Mouse (Mus musculus): ENCODE results near the gene Crtc1. TPM values are rescaled to one million over a fixed set of nuclear protein-coding genes. Genes with fewer than 3 reads are reported as not detected.
A peak's percentile ranks its signal among the peaks of the same experiment; 100 is the strongest.

Gene Crtc1
- polyA plus RNA-seq, 1 experiment from 2014 or later, result 3.9 TPM

GRCm38 (mm10) chr8:70419879-70420643, 19.3 kb downstream of the Crtc1 start:
- H3K27ac ChIP-seq, result peak overlapping the region; percentile 84
- no peaks in the 10 kb centered on the region for H3K36me3 ChIP-seq
- ATAC-seq (ENCODE audit: low read depth), result peak; percentile 47
- no peaks in the 10 kb centered on the region for H3K27me3 ChIP-seq
- H3K4me2 ChIP-seq, result peak overlapping the region; percentile 20; the same call in 1 of the 2 replicates
- WGBS (ENCODE audit: insufficient replicate concordance), result 36% methylated on average over 11 of the region's 11 CpGs
- peaks cover 93% of the 10 kb centered on the region for H3K4me1 ChIP-seq (replicated peaks)
- DNase-seq, result peak; percentile 33
- H3K4me3 ChIP-seq (replicated peaks), result no peak overlapping the region
- H3K9me3 ChIP-seq (replicated peaks), result no peaks in the 10 kb centered on the region
- peak overlapping the region; percentile 50 for H3K9ac ChIP-seq

- Histone ChIP-seq H3K4me2 (no peak overlapping the region), H3K9me3 (replicated peaks) (no peaks in the 10 kb centered on the region), H3K4me1 (replicated peaks) (peaks cover 93% of the 10 kb centered on the region), H3K4me3 (replicated peaks) (no peak overlapping the region), H3K27ac (no peak overlapping the region), H3K9ac (no peak overlapping the region), H3K36me3 (no peaks in the 10 kb centered on the region), H3K27me3 (no peaks in the 10 kb centered on the region)
- 79% methylated on average over 14 of the region's 14 CpGs for WGBS (ENCODE audit: insufficient replicate concordance)
- ATAC-seq (ENCODE audit: low read depth), result no peak
- DNase-seq, result no peak
Observed at GRCm38 (mm10) chr8:70418954-70419353, 20.4 kb downstream of the Crtc1 start.

- Histone ChIP-seq H3K27ac (peak overlapping the region; percentile 91; the same call in 1 of the 2 replicates), H3K4me1 (replicated peaks) (peaks cover 96% of the 10 kb centered on the region), H3K27me3 (no peaks in the 10 kb centered on the region), H3K9me3 (replicated peaks) (no peaks in the 10 kb centered on the region), H3K36me3 (no peaks in the 10 kb centered on the region; the same call in 1 of the 2 replicates), H3K4me2 (no peak overlapping the region), H3K4me3 (replicated peaks) (no peak overlapping the region), H3K9ac (peak overlapping the region; percentile 6; the same call in 1 of the 2 replicates)
- ATAC-seq (ENCODE audit: low read depth) (no peak), DNase-seq (no peak)
- WGBS (ENCODE audit: insufficient replicate concordance), result 59% methylated on average over 10 of the region's 10 CpGs
Observed at GRCm38 (mm10) chr8:70417914-70418313, 21.5 kb downstream of the Crtc1 start.

- ATAC-seq (ENCODE audit: low read depth) (peak; percentile 9; the same call in 1 of the 2 replicates), DNase-seq (no peak)
- no peaks in the 10 kb centered on the region for H3K9me3 ChIP-seq (replicated peaks)
- peak overlapping the region; percentile 17; the same call in 1 of the 2 replicates for H3K4me2 ChIP-seq
- WGBS (ENCODE audit: insufficient replicate concordance), result 50% methylated on average over 6 of the region's 6 CpGs
- no peak overlapping the region for H3K4me3 ChIP-seq (replicated peaks)
- H3K27ac ChIP-seq, result peak overlapping the region; percentile 91
- no peaks in the 10 kb centered on the region for H3K27me3 ChIP-seq
- peak overlapping the region; percentile 4; the same call in 1 of the 2 replicates for H3K9ac ChIP-seq
- no peaks in the 10 kb centered on the region; the same call in 1 of the 2 replicates for H3K36me3 ChIP-seq
- H3K4me1 ChIP-seq (replicated peaks), result peaks cover 96% of the 10 kb centered on the region
Observed at GRCm38 (mm10) chr8:70416941-70417340, 22.4 kb downstream of the Crtc1 start.

GRCm38 (mm10) chr8:70415540-70416451, 23.6 kb downstream of the Crtc1 start:
- Histone ChIP-seq H3K4me2 (peak overlapping the region; percentile 55; the same call in 1 of the 2 replicates), H3K9ac (peak overlapping the region; percentile 46), H3K27ac (peak overlapping the region; percentile 91), H3K27me3 (no peaks in the 10 kb centered on the region), H3K9me3 (replicated peaks) (no peaks in the 10 kb centered on the region), H3K4me3 (replicated peaks) (no peak overlapping the region), H3K36me3 (no peaks in the 10 kb centered on the region; the same call in 1 of the 2 replicates), H3K4me1 (replicated peaks) (peaks cover 96% of the 10 kb centered on the region)
- no peak for ATAC-seq (ENCODE audit: low read depth)
- no peak for DNase-seq
- WGBS (ENCODE audit: insufficient replicate concordance), result 69% methylated on average over 8 of the region's 8 CpGs

- H3K9me3 ChIP-seq (replicated peaks), result no peaks in the 10 kb centered on the region
- peak; percentile 61 for DNase-seq
- peaks cover 86% of the 10 kb centered on the region for H3K4me1 ChIP-seq (replicated peaks)
- H3K4me2 ChIP-seq, result peak overlapping the region; percentile 55
- H3K27ac ChIP-seq, result peak overlapping the region; percentile 91
- no peaks in the 10 kb centered on the region for H3K27me3 ChIP-seq
- H3K36me3 ChIP-seq, result no peaks in the 10 kb centered on the region; the same call in 1 of the 2 replicates
- H3K9ac ChIP-seq, result peak overlapping the region; percentile 54
- peak overlapping the region; percentile 35 for H3K4me3 ChIP-seq (replicated peaks)
- 53% methylated on average over 6 of the region's 6 CpGs for WGBS (ENCODE audit: insufficient replicate concordance)
- peak; percentile 70 for ATAC-seq (ENCODE audit: low read depth)
Observed at GRCm38 (mm10) chr8:70414310-70414946, 25.0 kb downstream of the Crtc1 start.

- Histone ChIP-seq H3K27me3 (no peaks in the 10 kb centered on the region), H3K4me1 (replicated peaks) (peaks cover 71% of the 10 kb centered on the region)
Observed at GRCm38 (mm10) chr8:70410281-70410680, 29.1 kb downstream of the Crtc1 start.

GRCm38 (mm10) chr8:70409455-70409871, 29.9 kb downstream of the Crtc1 start:
- DNase-seq (no peak), ATAC-seq (ENCODE audit: low read depth) (no peak)
- peaks cover 1% of the 10 kb centered on the region; the same call in 1 of the 2 replicates for H3K36me3 ChIP-seq
- H3K27me3 ChIP-seq, result no peaks in the 10 kb centered on the region
- WGBS (ENCODE audit: insufficient replicate concordance), result 64% methylated on average over 9 of the region's 9 CpGs
- H3K4me2 ChIP-seq, result no peak overlapping the region
- H3K27ac ChIP-seq, result no peak overlapping the region; the same call in 1 of the 2 replicates
- H3K9ac ChIP-seq, result no peak overlapping the region
- peaks cover 74% of the 10 kb centered on the region for H3K4me1 ChIP-seq (replicated peaks)
- no peaks in the 10 kb centered on the region for H3K9me3 ChIP-seq (replicated peaks)
- H3K4me3 ChIP-seq (replicated peaks), result no peak overlapping the region

More at GRCm38 (mm10) chr8:70410281-70410680, 29.1 kb downstream of the Crtc1 start:
- Histone ChIP-seq H3K9ac (no peak overlapping the region), H3K4me3 (replicated peaks) (no peak overlapping the region), H3K4me2 (no peak overlapping the region), H3K36me3 (no peaks in the 10 kb centered on the region; the same call in 1 of the 2 replicates), H3K27ac (0 out of 2 replicates have a peak overlapping the region, but pooled peaks have one; percentile 91), H3K9me3 (replicated peaks) (no peaks in the 10 kb centered on the region)
- WGBS (ENCODE audit: insufficient replicate concordance), result 85% methylated on average over 5 of the region's 5 CpGs
- ATAC-seq (ENCODE audit: low read depth), result no peak
- DNase-seq, result no peak

- H3K36me3 ChIP-seq, result peaks cover 6% of the 10 kb centered on the region
- H3K4me1 ChIP-seq (replicated peaks), result peaks cover 71% of the 10 kb centered on the region
- ATAC-seq (ENCODE audit: low read depth), result no peak
- 86% methylated on average over 10 of the region's 10 CpGs for WGBS (ENCODE audit: insufficient replicate concordance)
- no peak overlapping the region for H3K27ac ChIP-seq
- H3K4me2 ChIP-seq, result no peak overlapping the region
- H3K9ac ChIP-seq, result no peak overlapping the region
- no peaks in the 10 kb centered on the region for H3K9me3 ChIP-seq (replicated peaks)
- H3K27me3 ChIP-seq, result no peaks in the 10 kb centered on the region
- no peak for DNase-seq
- no peak overlapping the region for H3K4me3 ChIP-seq (replicated peaks)
Observed at GRCm38 (mm10) chr8:70409019-70409418, 30.4 kb downstream of the Crtc1 start.

- DNase-seq (no peak), ATAC-seq (ENCODE audit: low read depth) (no peak)
- Histone ChIP-seq H3K4me3 (replicated peaks) (no peak overlapping the region), H3K9me3 (replicated peaks) (no peaks in the 10 kb centered on the region), H3K27me3 (no peaks in the 10 kb centered on the region), H3K4me1 (replicated peaks) (peaks cover 64% of the 10 kb centered on the region), H3K4me2 (no peak overlapping the region), H3K9ac (no peak overlapping the region), H3K36me3 (peaks cover 8% of the 10 kb centered on the region), H3K27ac (no peak overlapping the region; the same call in 1 of the 2 replicates)
- 75% methylated on average over 6 of the region's 6 CpGs for WGBS (ENCODE audit: insufficient replicate concordance)
Observed at GRCm38 (mm10) chr8:70408301-70408700, 31.1 kb downstream of the Crtc1 start.

Data from liver, embryonic 13.5 days (tissue).